Mouse (Mus musculus) brain, adult 2 months (tissue): Measurements from ENCODE around the gene Olfr739.

Source experiments
- DNase-seq: peaks from one replicate; pipeline ENCODE4 v3.0.0; 2011; ENCODE audit warnings: low read depth, low spot score

Gene Olfr739

DNA sequence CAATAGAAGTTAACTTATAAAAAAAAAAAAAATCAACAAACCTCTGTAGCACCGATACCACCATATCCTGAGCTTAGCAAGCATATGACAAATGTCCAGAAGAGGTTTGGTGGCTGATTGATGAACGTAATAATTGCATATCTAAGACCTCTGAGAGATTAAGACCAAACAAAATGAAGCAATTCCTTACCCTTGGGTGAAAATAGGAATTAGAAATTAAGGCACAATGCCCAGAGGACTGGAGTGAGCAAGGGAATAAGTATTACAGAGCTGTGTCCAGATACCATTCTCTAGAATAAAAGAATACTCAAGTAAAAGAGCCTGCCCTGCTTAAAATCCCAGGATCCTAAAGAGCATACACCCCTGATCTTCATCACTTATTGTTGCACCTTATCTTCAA is at the start of gene Olfr739:
TSS of gene Olfr739 (plus strand) at position 301 of the 400 bp plus-strand sequence.
- DNase-seq: no peak

DNA sequence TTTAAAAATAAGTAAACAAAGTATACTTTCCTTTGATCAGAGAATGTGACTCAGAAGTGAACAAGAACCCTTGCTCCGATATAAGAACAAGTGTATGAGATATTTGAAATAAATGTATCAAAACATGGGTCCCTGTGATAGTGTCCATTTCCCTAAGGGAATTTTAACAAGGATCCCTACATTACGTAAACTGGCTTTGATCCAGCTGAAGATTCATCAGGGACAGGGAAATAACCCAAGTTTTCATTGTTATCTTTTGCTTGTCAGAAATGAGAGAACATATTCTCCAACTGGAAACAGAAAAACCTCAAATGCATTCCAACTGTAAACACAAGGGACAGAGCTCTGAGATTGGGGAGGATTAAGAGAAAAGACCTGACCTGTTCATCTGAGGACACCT is 37.6 kb upstream of the Olfr739 start, which contains the start of gene Olfr736:
TSS of gene Olfr736 (plus strand) at position 301 of the 400 bp plus-strand sequence.
- peak; percentile 0 for DNase-seq

DNA sequence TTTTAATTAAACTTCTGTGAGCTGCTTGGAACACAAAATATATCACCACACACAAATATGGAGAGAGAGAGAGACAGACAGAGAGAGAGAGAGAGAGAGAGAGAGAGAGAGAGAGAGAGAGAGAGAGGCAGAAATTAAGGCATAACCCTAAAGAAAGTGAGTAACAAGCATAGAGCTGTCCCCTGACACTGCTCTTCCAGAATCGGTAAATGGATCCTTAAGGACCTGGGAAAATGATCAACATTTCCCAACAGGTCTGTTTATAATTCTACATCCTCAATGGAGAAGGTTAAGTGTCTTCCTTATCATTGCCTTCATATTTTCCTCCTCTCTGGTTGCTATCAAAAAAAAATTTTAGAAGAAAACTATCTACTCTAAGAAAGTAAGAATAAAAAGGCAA is 11.2 kb upstream of the Olfr739 start, which contains the start of gene Olfr738:
TSS of gene Olfr738 (plus strand) at position 301 of the 400 bp plus-strand sequence.
- DNase-seq: no peak

DNA sequence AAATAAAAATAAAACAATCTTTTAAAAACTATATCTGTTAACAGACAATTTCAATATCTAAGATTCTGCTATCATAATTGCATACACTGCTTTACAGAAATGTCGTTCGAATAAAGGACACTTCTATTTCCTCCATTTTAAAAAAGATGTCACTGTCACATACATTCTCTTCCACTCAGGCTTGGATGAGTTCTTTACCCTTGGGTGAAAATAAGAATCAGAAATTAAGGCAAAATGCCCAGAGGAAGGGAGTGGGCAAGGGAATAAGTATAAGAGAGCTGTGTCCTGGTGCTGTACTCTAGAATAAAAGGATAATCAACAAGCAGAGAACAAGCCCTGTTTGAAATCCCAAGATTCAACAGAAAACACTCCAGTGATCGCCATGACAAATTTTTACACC is 26.8 kb downstream of the Olfr739 start, which contains the start of gene Olfr740:
TSS of gene Olfr740 (plus strand) at position 301 of the 400 bp plus-strand sequence.
- DNase-seq: no peak

DNA sequence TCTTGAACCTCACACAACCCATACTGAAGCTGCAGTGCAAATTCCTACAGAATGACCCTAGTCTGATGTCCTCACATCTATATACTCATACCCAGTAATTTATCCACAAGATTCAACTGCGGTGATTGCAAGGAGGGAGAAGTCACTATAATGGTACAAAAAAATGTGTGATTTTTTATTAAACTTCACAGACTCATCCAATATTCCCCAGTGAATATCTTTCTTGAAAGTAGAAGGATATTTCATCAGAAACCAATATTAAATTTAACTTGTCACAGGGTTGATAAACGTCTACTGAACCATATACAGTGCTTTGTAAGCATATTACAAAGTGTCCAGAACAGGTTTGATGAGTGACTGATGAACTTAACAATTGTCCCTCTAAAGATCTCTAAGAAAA is 54.0 kb downstream of the Olfr739 start, which contains the start of gene Olfr741:
TSS of gene Olfr741 (plus strand) at position 301 of the 400 bp plus-strand sequence.
- DNase-seq: no peak
